Mouse (Mus musculus) heart, adult 10 weeks (tissue): Measurements from ENCODE around the gene Gm9922. TPM values are rescaled to one million over a fixed set of nuclear protein-coding genes. Genes with fewer than 3 reads are reported as not detected.

Experiments used
- polyA plus RNA-seq: library from polyadenylated mRNA; stranded (reverse); fragments of 350-450 nt; fragmentation: Illumina TruSeq; extraction: RNeasy Lipid Tissue Mini Kit (QIAGEN cat#74804); gene quantifications from one replicate; pipeline ENCODE4 v1.2.3, GENCODE M21; 2014; ENCODE audit warnings: low read depth, low replicate concordance

Gene Gm9922
- polyA plus RNA-seq, result not detected

GRCm38 (mm10) chr14:101729237-101729971, at the start of gene Gm9922, which contains the start of gene Lmo7:
TSS of gene Gm9922 (minus strand) at chr14:101729814.
TSS of gene Lmo7 (plus strand) at chr14:101729957.

Other genes starting within 250 kb of the Gm9922 start
- 81.1 TPM for gene Tbc1d4, start 120.6 kb downstream of the Gm9922 start, polyA plus RNA-seq
- gene Commd6, start 89.1 kb downstream of the Gm9922 start, polyA plus RNA-seq, result 36.7 TPM
- 60.0 TPM for gene Uchl3, start 75.8 kb downstream of the Gm9922 start, polyA plus RNA-seq
- 277 TPM for gene Lmo7, start 143 bp upstream of the Gm9922 start, polyA plus RNA-seq